Mouse (Mus musculus): ENCODE results near the gene Ano2. TPM values are rescaled to one million over a fixed set of nuclear protein-coding genes. Genes with fewer than 3 reads are reported as not detected.
A peak's percentile ranks its signal among the peaks of the same experiment; 100 is the strongest.

Gene Ano2
- polyA plus RNA-seq, 1 experiment from 2014 or later = 0.24 TPM

DNA sequence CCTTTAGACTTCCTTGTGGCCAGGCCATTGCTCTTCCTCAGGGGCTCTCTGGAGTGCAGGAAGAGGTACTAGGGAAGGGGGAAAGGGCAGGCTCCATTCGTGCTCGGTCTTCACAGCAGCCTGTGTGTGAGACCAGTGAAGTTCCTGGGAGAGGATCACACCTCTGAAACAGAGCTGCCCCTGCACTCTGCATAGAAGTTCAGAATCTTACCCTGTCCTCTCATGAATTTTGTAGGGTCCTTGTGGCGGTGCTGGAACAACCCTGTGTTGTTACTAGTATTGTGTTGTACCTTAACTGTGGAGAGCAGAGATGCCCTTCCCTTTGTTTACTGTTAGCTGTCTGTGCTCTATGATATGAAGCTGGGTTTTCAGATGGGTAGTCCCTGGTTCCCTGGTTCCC lies 58.4 kb downstream of the Ano2 start:
- 76% methylated on average over 3 of the region's 3 CpGs for WGBS
- no peaks in the 10 kb centered on the region for H3K9me3 ChIP-seq
- H3K4me2 ChIP-seq (replicated peaks) = no peak overlapping the region
- H3K4me3 ChIP-seq (replicated peaks) = no peak overlapping the region
- no peaks in the 10 kb centered on the region for H3K36me3 ChIP-seq
- H3K9ac ChIP-seq (replicated peaks) = no peak overlapping the region
- H3K27ac ChIP-seq = no peak overlapping the region
- peaks cover 9% of the 10 kb centered on the region for H3K4me1 ChIP-seq (replicated peaks)
- no peaks in the 10 kb centered on the region for H3K27me3 ChIP-seq
- ATAC-seq = no peak

DNA sequence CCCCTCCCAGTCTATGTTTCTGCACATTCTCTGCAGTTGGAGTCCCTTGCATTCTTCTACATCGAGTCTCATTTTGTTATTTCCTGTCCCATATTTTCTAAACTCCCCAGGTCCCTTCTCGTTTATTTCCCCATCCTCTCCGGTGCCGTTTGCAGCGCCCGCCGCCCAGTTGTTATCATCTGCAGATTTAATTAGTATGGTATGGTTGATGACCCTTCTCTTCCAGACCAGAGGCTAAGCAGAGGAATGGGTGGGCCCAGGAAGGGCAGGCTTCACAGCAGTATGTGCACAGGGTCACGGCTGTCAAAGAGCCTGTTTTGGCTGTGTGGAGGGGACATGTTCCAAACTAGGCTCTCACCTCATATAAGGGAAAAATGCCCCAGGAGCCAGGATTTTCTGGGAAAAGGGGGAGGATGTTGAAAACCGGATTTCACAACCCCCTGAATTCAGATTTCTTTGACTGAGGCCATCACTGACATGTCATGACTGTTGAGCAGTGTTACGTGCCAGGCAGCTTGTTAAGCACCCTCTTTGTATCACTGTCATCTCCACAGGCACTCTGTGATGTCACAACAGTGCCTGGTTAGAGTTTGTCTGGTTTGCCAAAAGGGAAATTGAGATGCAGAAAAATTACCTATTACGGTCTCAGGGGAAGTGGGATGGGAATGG lies 72.8 kb downstream of the Ano2 start:
- H3K9me3 ChIP-seq = no peaks in the 10 kb centered on the region
- H3K4me3 ChIP-seq (replicated peaks) = no peak overlapping the region
- whole genome bisulfite sequencing = 86% methylated on average over 11 of the region's 11 CpGs
- ATAC-seq = no peak
- no peaks in the 10 kb centered on the region for H3K27me3 ChIP-seq
- H3K9ac ChIP-seq (replicated peaks) = no peak overlapping the region
- no peak overlapping the region for H3K4me2 ChIP-seq (replicated peaks)
- no peak overlapping the region for H3K27ac ChIP-seq
- H3K36me3 ChIP-seq = no peaks in the 10 kb centered on the region
- H3K4me1 ChIP-seq (replicated peaks) = no peaks in the 10 kb centered on the region

- no peaks in the 10 kb centered on the region for H3K4me1 ChIP-seq (replicated peaks)
These were observed 83.0 kb downstream of the Ano2 start for GRCm38 (mm10) chr6:125773256-125773655.

GRCm38 (mm10) chr6:125776291-125776690 lies 86.1 kb downstream of the Ano2 start:
- Histone ChIP-seq H3K27me3 (no peaks in the 10 kb centered on the region), H3K4me1 (replicated peaks) (no peaks in the 10 kb centered on the region), H3K36me3 (no peaks in the 10 kb centered on the region), H3K27ac (no peak overlapping the region), H3K4me2 (replicated peaks) (no peak overlapping the region), H3K9ac (replicated peaks) (no peak overlapping the region), H3K4me3 (replicated peaks) (no peak overlapping the region), H3K9me3 (no peaks in the 10 kb centered on the region)
- WGBS = 86% methylated on average over 5 of the region's 5 CpGs
- ATAC-seq = no peak

More at GRCm38 (mm10) chr6:125773256-125773655, 83.0 kb downstream of the Ano2 start:
- WGBS = 75% methylated on average over 5 of the region's 5 CpGs
- H3K9ac ChIP-seq (replicated peaks) = no peak overlapping the region
- no peak overlapping the region for H3K27ac ChIP-seq
- H3K27me3 ChIP-seq = no peaks in the 10 kb centered on the region
- H3K4me3 ChIP-seq (replicated peaks) = no peak overlapping the region
- H3K36me3 ChIP-seq = no peaks in the 10 kb centered on the region
- no peak for ATAC-seq
- H3K9me3 ChIP-seq = no peaks in the 10 kb centered on the region
- no peak overlapping the region for H3K4me2 ChIP-seq (replicated peaks)

GRCm38 (mm10) chr6:125802954-125803353 lies 112.7 kb downstream of the Ano2 start:
- H3K4me1 ChIP-seq (replicated peaks) = peaks cover 6% of the 10 kb centered on the region; the same call in 1 of the 2 replicates
- H3K4me2 ChIP-seq (replicated peaks) = no peak overlapping the region
- no peak overlapping the region for H3K27ac ChIP-seq
- no peaks in the 10 kb centered on the region for H3K27me3 ChIP-seq
- 79% methylated on average over 8 of the region's 8 CpGs for WGBS
- no peak overlapping the region for H3K9ac ChIP-seq (replicated peaks)
- H3K36me3 ChIP-seq = no peaks in the 10 kb centered on the region
- no peak for ATAC-seq
- no peak overlapping the region for H3K4me3 ChIP-seq (replicated peaks)
- H3K9me3 ChIP-seq = no peaks in the 10 kb centered on the region

- H3K4me3 ChIP-seq (replicated peaks) = no peak overlapping the region
- 48% methylated on average over 20 of the region's 20 CpGs for WGBS
- ATAC-seq = no peak
- no peaks in the 10 kb centered on the region for H3K27me3 ChIP-seq
- H3K9ac ChIP-seq (replicated peaks) = no peak overlapping the region
- H3K36me3 ChIP-seq = no peaks in the 10 kb centered on the region
- no peak overlapping the region for H3K27ac ChIP-seq
- peak overlapping the region; percentile 30; the same call in 1 of the 2 replicates for H3K4me2 ChIP-seq (replicated peaks)
- peaks cover 6% of the 10 kb centered on the region; the same call in 1 of the 2 replicates for H3K4me1 ChIP-seq (replicated peaks)
- H3K9me3 ChIP-seq = no peaks in the 10 kb centered on the region
These were observed 113.3 kb downstream of the Ano2 start for GRCm38 (mm10) chr6:125803364-125804011.

DNA sequence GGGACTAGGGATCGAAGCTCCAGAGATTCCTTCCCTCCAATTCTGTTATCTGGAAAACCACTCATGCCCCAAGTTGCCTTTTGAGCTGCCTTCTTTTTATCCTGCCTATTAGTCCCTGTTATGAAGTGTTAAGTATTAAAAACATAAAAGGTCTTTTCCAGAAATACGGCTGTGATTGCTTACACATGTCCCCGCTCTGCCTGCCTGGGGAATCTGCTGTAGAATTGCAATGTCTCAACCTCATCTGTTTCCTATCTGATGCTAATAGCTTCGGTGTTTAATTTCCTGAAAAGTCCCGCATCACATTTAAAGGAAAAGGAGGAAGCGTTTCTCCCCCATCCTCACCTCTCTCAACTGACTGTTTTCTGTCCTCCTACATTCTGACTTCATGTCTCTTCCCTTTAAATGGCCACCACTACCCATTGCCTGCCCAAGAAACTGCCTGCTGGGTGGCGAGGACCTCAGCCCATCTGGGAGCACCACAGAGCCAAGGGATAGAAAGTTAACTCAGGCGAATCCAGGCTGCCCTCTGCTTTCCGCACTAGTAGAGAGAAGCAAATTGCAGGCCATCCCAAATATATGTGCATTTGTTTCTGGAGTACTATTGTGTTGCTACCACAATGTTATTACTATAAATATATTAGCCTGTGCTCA lies 118.9 kb downstream of the Ano2 start:
- Histone ChIP-seq H3K27ac (no peak overlapping the region), H3K4me2 (replicated peaks) (no peak overlapping the region), H3K27me3 (no peaks in the 10 kb centered on the region), H3K4me1 (replicated peaks) (no peaks in the 10 kb centered on the region), H3K36me3 (no peaks in the 10 kb centered on the region), H3K9me3 (no peaks in the 10 kb centered on the region), H3K4me3 (replicated peaks) (no peak overlapping the region), H3K9ac (replicated peaks) (no peak overlapping the region)
- ATAC-seq = no peak
- 79% methylated on average over 9 of the region's 9 CpGs for WGBS

GRCm38 (mm10) chr6:125811395-125811794 lies 121.2 kb downstream of the Ano2 start:
- WGBS = 38% methylated on average over 2 of the region's 2 CpGs

GRCm38 (mm10) chr6:125838121-125838520 lies 147.9 kb downstream of the Ano2 start:
- H3K27me3 ChIP-seq = no peaks in the 10 kb centered on the region
- H3K9ac ChIP-seq (replicated peaks) = no peak overlapping the region
- WGBS = 87% methylated on average over 4 of the region's 4 CpGs
- no peaks in the 10 kb centered on the region for H3K4me1 ChIP-seq (replicated peaks)
- ATAC-seq = no peak
- H3K27ac ChIP-seq = no peak overlapping the region
- no peaks in the 10 kb centered on the region for H3K9me3 ChIP-seq
- H3K4me3 ChIP-seq (replicated peaks) = no peak overlapping the region
- H3K36me3 ChIP-seq = no peaks in the 10 kb centered on the region
- no peak overlapping the region for H3K4me2 ChIP-seq (replicated peaks)

More at GRCm38 (mm10) chr6:125811395-125811794, 121.2 kb downstream of the Ano2 start:
- Histone ChIP-seq H3K36me3 (no peaks in the 10 kb centered on the region), H3K9ac (replicated peaks) (no peak overlapping the region), H3K9me3 (no peaks in the 10 kb centered on the region), H3K4me1 (replicated peaks) (no peaks in the 10 kb centered on the region), H3K27ac (no peak overlapping the region), H3K4me3 (replicated peaks) (no peak overlapping the region), H3K27me3 (no peaks in the 10 kb centered on the region), H3K4me2 (replicated peaks) (no peak overlapping the region)
- ATAC-seq = no peak

DNA sequence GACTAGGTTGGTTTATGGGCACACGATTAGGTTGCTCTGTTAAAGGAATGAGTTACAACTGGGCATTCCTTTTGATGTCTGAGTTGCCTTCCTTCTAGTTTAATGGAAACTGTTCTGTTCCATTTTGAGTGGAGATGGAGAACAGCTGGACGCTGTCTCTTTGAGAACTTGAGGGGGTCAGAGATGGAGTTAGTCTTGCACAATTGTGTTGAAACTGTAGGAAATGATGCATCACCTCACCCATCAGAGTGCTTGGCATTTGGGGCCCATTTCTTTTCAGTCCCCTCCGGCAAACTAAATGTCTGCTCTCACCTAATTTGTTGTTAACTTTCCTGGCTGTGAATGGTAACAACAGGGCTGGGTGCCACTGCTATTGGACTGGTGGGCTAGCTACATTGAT lies 151.1 kb downstream of the Ano2 start:
- no peak for ATAC-seq
- Histone ChIP-seq H3K9ac (replicated peaks) (no peak overlapping the region), H3K4me3 (replicated peaks) (no peak overlapping the region), H3K9me3 (no peaks in the 10 kb centered on the region), H3K4me2 (replicated peaks) (no peak overlapping the region), H3K27me3 (no peaks in the 10 kb centered on the region), H3K36me3 (no peaks in the 10 kb centered on the region), H3K4me1 (replicated peaks) (no peaks in the 10 kb centered on the region), H3K27ac (no peak overlapping the region)
- 85% methylated on average over 3 of the region's 3 CpGs for WGBS

DNA sequence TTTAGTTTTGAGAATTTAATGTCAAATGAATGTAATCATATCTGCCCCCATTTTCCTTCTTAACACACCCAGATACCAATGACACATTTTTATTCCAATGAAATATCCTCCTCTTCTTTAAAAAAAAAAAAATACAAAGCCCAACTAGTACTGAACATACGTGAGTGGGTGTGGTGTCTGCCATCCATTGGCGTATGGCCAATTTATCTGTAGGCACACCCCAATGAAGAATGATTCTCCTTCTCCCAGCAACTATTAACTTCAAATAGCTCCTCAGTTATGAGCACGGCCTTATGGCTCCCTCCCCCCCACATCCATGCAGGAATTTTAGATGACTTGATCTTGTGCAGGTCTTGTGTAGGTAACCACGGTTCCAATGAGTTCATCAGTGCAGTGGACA lies 161.0 kb downstream of the Ano2 start:
- Histone ChIP-seq H3K9me3 (no peaks in the 10 kb centered on the region), H3K4me2 (replicated peaks) (no peak overlapping the region), H3K9ac (replicated peaks) (no peak overlapping the region), H3K4me1 (replicated peaks) (no peaks in the 10 kb centered on the region), H3K27me3 (no peaks in the 10 kb centered on the region), H3K27ac (no peak overlapping the region), H3K36me3 (no peaks in the 10 kb centered on the region), H3K4me3 (replicated peaks) (no peak overlapping the region)
- ATAC-seq = no peak
- 89% methylated on average over 4 of the region's 4 CpGs for WGBS

DNA sequence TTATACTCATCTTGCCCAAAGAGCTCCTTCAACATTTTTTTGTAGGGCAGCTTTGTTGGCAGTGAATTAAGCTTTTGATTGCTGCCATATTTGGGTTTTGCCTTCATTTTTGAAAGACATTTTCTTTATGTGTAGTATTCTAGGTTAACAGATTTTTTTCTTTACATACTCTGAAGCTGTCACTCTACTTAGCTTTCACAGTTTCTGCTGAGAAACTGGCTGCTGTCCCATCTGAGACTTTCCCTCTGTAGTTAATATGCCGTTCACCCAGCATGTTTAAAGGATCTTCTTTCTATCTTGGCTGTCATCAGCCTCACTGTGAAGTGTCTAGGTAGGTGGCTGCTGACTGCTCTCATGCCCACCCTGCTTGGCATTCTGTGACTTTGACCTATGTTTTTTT lies 168.1 kb downstream of the Ano2 start:
- Histone ChIP-seq H3K4me1 (replicated peaks) (no peaks in the 10 kb centered on the region), H3K4me2 (replicated peaks) (no peak overlapping the region), H3K36me3 (no peaks in the 10 kb centered on the region), H3K9ac (replicated peaks) (no peak overlapping the region), H3K27me3 (no peaks in the 10 kb centered on the region), H3K27ac (no peak overlapping the region), H3K4me3 (replicated peaks) (no peak overlapping the region), H3K9me3 (no peaks in the 10 kb centered on the region)
- ATAC-seq = no peak
- 94% methylated on average over 1 of the region's 1 CpGs for WGBS

Measured in midbrain, embryonic 13.5 days (tissue).